Comparison of ENCODE assay signal across 15 mouse cellular contexts in genomic region chr3:126834641-126835167, GRCm38 (mm10).
DNase-seq lines count a peak whose midpoint lies in the region; ATAC-seq lines count a peak whose summit lies in the region.
"Had no signal": no experiment of that assay in that cellular context is flagged by ENCODE, and none has a peak within 500 bp of the region (broad histone marks: within the 10 kb centered on the region; RNA-seq: fewer than 3 reads in every experiment).

No protein-coding gene starts in this region.

- ATAC-seq in megakaryocyte, adult 5-6 weeks (ENCODE audit: poor library complexity, severe bottlenecking) = peak; percentile 22; the same call in 1 of the 2 replicates
- ATAC-seq: forebrain, embryonic 13.5 days; forebrain, postnatal 0 days had no signal

- DNase-seq in CD4-positive, CD25-positive, alpha-beta regulatory T cell, adult 2 months (ENCODE audit: low read depth, low spot score) = peak; percentile 46
- peak; percentile 24 for DNase-seq in T-cell, adult 2 months (ENCODE audit: low spot score)
- no peak for DNase-seq in kidney, postnatal 10 days
- no peak for DNase-seq in ovary, postnatal 10 days (ENCODE audit: low spot score)
- no peak for DNase-seq in urinary bladder, postnatal 36 days (ENCODE audit: low spot score in 2 of 2)
- DNase-seq: adrenal gland, postnatal 14 days; B cell, adult 2 months; cerebellum, adult 18-20 months; cerebellum, adult 9-11 months; cerebellum, postnatal 36 days; forebrain, postnatal 0 days; gastrocnemius, postnatal 14 days; heart, adult 2 months had no signal

Comparison
In these comparisons a context has a peak if more than half of its experiments do, and no peak if none do; other contexts are left out.
1. DNase-seq: peak in CD4-positive, CD25-positive, alpha-beta regulatory T cell, adult 2 months (single experiment) and T-cell, adult 2 months (single experiment); none in kidney, postnatal 10 days (single experiment), ovary, postnatal 10 days (single experiment) and urinary bladder, postnatal 36 days (0 of 2).